Mouse (Mus musculus): Measurements from ENCODE around the gene Fam229a.
A peak's percentile ranks its signal among the peaks of the same experiment; 100 is the strongest.

DNA sequence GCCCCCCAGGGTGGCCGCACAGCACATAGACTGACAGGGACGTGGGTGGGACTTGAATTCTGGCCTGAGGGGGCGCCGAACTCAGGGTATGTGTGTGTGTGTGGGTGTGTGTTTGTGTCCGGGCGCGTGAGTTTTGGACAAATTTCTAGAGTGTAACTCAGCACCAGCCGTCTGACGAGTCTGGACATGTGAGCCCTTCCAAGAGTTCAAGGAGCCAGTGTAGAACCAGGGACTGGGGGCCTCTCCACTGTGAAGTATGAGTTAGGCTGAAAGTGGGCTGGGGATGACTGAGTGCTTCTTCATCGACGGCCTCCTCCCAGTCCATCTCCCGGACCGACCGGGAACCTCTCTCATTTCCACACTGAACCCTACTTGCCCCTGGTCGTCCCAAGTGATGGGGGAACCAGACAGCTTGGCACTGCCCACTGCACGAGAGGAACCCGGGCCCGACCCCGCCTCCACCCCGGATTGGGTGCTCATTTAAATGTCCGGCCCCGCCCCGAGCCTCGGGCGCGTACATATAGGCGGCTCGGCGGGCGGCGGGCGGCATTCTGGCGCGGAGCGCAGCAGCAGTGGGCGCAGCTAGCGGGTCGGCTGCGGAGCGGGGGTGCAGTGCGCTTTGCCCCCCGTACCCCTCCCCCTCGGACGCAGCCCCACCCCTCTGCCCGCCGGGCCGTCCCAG, 22.2 kb downstream of the Fam229a start, which contains the start of gene Marcksl1:
- TF ChIP-seq CTCF (IDR thresholded peaks at IDR 0.05; ENCODE audit: control insufficient read depth, insufficient read depth, insufficient replicate concordance, low read depth, low read length) (no peak), POLR2A (IDR thresholded peaks at IDR 0.05; ENCODE audit: control insufficient read depth, low read depth, low read length) (peak; percentile 86)

Data from testis, adult 2 months (tissue).